Mouse (Mus musculus) Patski (cell line): ENCODE data around the gene Crlf3. TPM values are rescaled to one million over a fixed set of nuclear protein-coding genes. Genes with fewer than 3 reads are reported as not detected.
"Not testable (repeated sequence)": the region's sequence is repeated elsewhere in the genome, so short reads cannot be mapped to it uniquely, and the experiment has no call there.

Source experiments
- ATAC-seq: fragments of 100-300 bp; one replicate; pipeline ENCODE4 v1.8.0; 2021
- CTCF ChIA-PET: fragments of 350-600 bp; sonication (Branson Sonifier 250); formaldehyde crosslinking; loops from one replicate; lab custom pipeline; 2022; ENCODE audit warnings: inconsistent platforms; lab: Charles Lee
- POLR2A ChIA-PET: fragments of 350-600 bp; sonication (Branson Sonifier 250); formaldehyde crosslinking; loops from one replicate; lab custom pipeline; 2022; ENCODE audit warnings: antibody characterized with exemption, inconsistent platforms; lab: Charles Lee
- DNase-seq: peaks from one replicate; pipeline ENCODE4 v3.0.0-alpha.2; 2011; ENCODE audit warnings: low read depth, low spot score
- H3K27me3 ChIP-seq: fragments of 371-371 bp; one replicate; pipeline ENCODE4 v1.5.1; 2021
- CTCF ChIP-seq: fragments of 100-300 bp; IDR thresholded peaks from one replicate; pipeline ENCODE4 v1.5.1; 2021
- in situ Hi-C: fragments of 300-500 bp; cut with MboI; formaldehyde crosslinking; loops from 3 replicates; pipeline ENCODE4 v1.11.1; 2018; ENCODE audit warnings: low pct_unique_long_range_greater_than_20kb, mixed read lengths
- polyA plus RNA-seq: library from polyadenylated mRNA; unstranded; gene quantifications from one replicate; pipeline ENCODE4 v1.2.3, GENCODE M21; 2021

Gene Crlf3
- polyA plus RNA-seq, 1 experiment from 2014 or later: 27.9 TPM

- DNase-seq (no peak), ATAC-seq (no peak)
- in situ Hi-C loops: no loop called here
- H3K27me3 ChIP-seq: no peaks in the 10 kb centered on the region
- no peak for TF ChIP-seq CTCF
- CTCF ChIA-PET: interaction anchor here (1.3 to 1.5 kb wide), 3 partner anchors 12 to 26 kb away, joined by 3 to 4 read pairs (median 3); no protein-coding TSS in a partner anchor
- POLR2A ChIA-PET: no interaction called here
Measured at GRCm38 (mm10) chr11:80067558-80067957, 13.2 kb downstream of the Crlf3 start.

GRCm38 (mm10) chr11:80066373-80066772, 14.4 kb downstream of the Crlf3 start:
- CTCF ChIA-PET: interaction anchor here (0.9 to 1.5 kb wide), 4 partner anchors 9 to 24 kb away, joined by 3 to 4 read pairs (median 3); no protein-coding TSS in a partner anchor
- H3K27me3 ChIP-seq, ATAC-seq, POLR2A ChIA-PET, DNase-seq, in situ Hi-C loops: not testable (repeated sequence)
- peak; percentile 31 for TF ChIP-seq CTCF

DNA sequence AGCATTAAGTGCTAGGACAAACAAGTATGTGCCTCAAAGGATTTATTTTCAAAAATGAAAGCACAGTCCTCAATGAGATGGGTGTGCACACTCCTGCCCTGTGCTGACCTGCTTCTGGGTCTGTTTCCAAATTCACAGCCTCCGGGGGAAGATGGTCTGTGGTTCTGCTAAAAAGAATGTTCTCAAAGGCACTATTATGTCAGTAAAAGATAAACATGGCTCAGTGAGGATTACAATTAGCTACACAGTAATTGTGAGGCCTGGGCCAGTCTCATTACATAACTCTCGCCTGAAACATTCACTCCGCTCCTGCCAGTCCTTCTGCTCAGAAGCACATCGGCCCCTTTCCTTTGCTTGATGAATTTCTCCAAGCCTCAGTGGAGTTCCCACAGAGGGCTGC, 18.6 kb downstream of the Crlf3 start:
- in situ Hi-C loops: no loop called here
- CTCF ChIA-PET: no interaction called here
- POLR2A ChIA-PET: interaction anchor here (0.6 to 0.7 kb wide), 3 partner anchors 11 to 370 kb away, joined by 3 to 9 read pairs (median 3); no protein-coding TSS in a partner anchor
- no peaks in the 10 kb centered on the region for H3K27me3 ChIP-seq
- TF ChIP-seq CTCF: no peak
- ATAC-seq (peak; percentile 57), DNase-seq (peak; percentile 73)

DNA sequence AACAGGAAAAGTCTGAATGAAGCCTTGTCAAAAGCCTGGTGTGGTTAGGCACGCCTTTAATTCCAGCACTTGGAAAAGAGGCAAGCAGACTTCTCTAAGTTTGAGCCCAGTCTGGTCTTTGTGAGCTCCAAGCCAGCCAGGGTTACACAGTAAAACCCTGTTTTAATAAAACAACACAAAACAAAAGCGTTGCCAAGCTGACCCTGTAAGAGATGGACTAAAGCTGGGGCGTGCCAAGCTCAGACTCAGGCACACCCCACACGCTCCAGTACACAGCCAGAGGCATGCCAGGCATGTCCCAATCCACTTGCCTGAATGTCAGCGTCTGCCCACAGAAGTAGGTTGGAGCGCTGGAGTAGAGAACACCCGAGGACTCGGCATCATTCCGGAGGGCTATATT, 24.6 kb downstream of the Crlf3 start:
- CTCF ChIA-PET: interaction anchor here (1.2 to 1.7 kb wide), 3 partner anchors 11 to 31 kb away, joined by 3 to 4 read pairs (median 3); no protein-coding TSS in a partner anchor
- H3K27me3 ChIP-seq: no peaks in the 10 kb centered on the region
- ATAC-seq (peak; percentile 82), DNase-seq (no peak)
- in situ Hi-C loops: no loop called here
- POLR2A ChIA-PET: no interaction called here
- no peak for TF ChIP-seq CTCF

DNA sequence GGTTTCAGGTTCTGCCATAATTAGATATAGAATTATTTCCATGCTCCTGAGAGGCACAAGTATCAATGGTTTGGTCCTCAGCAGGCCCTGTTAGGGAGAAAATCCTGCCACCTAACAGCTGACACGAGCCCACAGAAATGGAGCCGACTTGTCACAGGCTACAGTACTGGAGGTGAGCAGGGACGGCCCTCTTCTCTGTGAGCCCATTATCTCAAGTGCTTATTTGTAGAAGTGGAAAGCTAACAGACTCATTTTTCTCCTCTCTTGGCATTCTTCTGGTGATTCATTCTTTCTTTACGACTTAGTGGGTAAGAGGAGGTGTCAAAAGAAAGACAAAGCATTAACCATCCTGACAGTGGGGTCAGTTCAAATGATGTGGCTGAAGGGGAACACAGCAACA, 26.1 kb downstream of the Crlf3 start:
- in situ Hi-C loops: no loop called here
- ChIA-PET POLR2A (no interaction called here), CTCF (interaction anchor here (1.4 to 1.7 kb wide), 2 partner anchors 12 to 32 kb away, joined by 3 to 4 read pairs; no protein-coding TSS in a partner anchor)

GRCm38 (mm10) chr11:80053171-80053570, 27.6 kb downstream of the Crlf3 start:
- no peak for ATAC-seq

More for the DNA sequence above, 26.1 kb downstream of the Crlf3 start:
- no peaks in the 10 kb centered on the region for H3K27me3 ChIP-seq
- ATAC-seq: no peak
- no peak for TF ChIP-seq CTCF
- DNase-seq: no peak

DNA sequence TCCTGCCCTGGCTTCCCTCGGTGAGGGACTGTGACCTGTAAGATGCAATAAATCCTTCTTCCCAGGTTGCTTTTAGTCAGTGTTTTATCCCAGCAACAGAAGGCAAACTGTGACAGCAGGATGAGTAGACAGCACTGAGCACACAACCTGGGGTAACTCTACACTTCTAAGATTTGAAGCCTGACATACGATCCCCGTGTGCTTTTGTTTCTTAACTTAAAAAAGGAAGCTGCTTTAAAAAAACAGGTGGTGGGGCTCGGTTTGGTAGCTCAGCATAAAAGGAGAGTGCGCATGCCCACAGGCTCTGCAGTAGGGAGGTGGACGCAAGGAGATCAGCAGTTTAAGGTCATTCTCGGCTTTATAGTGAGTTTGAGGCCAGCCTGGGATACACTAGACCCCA, 28.3 kb downstream of the Crlf3 start:
- no peak for ATAC-seq
- in situ Hi-C loops: no loop called here

More at GRCm38 (mm10) chr11:80053171-80053570, 27.6 kb downstream of the Crlf3 start:
- TF ChIP-seq CTCF: no peak
- POLR2A ChIA-PET: interaction anchor here (0.6 kb wide), 1 partner anchor 97 kb away, joined by 3 read pairs; no protein-coding TSS in a partner anchor
- in situ Hi-C loops: no loop called here
- DNase-seq: no peak
- CTCF ChIA-PET: interaction anchor here (1.8 kb wide), 1 partner anchor 11 kb away, joined by 6 read pairs; no protein-coding TSS in a partner anchor
- no peaks in the 10 kb centered on the region for H3K27me3 ChIP-seq

GRCm38 (mm10) chr11:80050088-80050487, 30.7 kb downstream of the Crlf3 start:
- ChIA-PET POLR2A (no interaction called here), CTCF (interaction anchor here (0.9 to 1.2 kb wide), 3 partner anchors 10 to 133 kb away, joined by 4 to 6 read pairs (median 4); partner anchors contain the start of gene Rnf135)
- peak; percentile 2 for TF ChIP-seq CTCF
- in situ Hi-C loops: no loop called here
- peak; percentile 68 for DNase-seq
- ATAC-seq: peak; percentile 61
- H3K27me3 ChIP-seq: no peaks in the 10 kb centered on the region

More for the DNA sequence above, 28.3 kb downstream of the Crlf3 start:
- POLR2A ChIA-PET: interaction anchor here (0.6 kb wide), 2 partner anchors 33 to 98 kb away, joined by 3 read pairs; no protein-coding TSS in a partner anchor
- no peak for TF ChIP-seq CTCF
- no peak for DNase-seq
- H3K27me3 ChIP-seq: no peaks in the 10 kb centered on the region
- CTCF ChIA-PET: interaction anchor here (1.8 kb wide), 1 partner anchor 10 kb away, joined by 6 read pairs; no protein-coding TSS in a partner anchor

GRCm38 (mm10) chr11:80046856-80047255, 33.9 kb downstream of the Crlf3 start:
- no peak for TF ChIP-seq CTCF
- in situ Hi-C loops: no loop called here
- ATAC-seq (no peak), DNase-seq (no peak)
- H3K27me3 ChIP-seq: no peaks in the 10 kb centered on the region
- ChIA-PET POLR2A (interaction anchor here (0.7 kb wide), 1 partner anchor 170 kb away, joined by 3 read pairs; no protein-coding TSS in a partner anchor), CTCF (interaction anchor here (1.3 kb wide), 1 partner anchor 13 kb away, joined by 3 read pairs; no protein-coding TSS in a partner anchor)

- TF ChIP-seq CTCF: no peak
- H3K27me3 ChIP-seq: no peaks in the 10 kb centered on the region
- no peak for ATAC-seq
- ChIA-PET POLR2A (interaction anchor here (1.1 kb wide), 1 partner anchor 37 kb away, joined by 3 read pairs; the partner anchor contains the start of gene Crlf3), CTCF (interaction anchor here (1.1 to 2.6 kb wide), 6 partner anchors 9 to 140 kb away, joined by 3 to 12 read pairs (median 5); partner anchors contain the start of gene Rnf135)
- DNase-seq: no peak
- in situ Hi-C loops: loop anchor here (5.0 kb wide), 2 partner anchors 39 to 149 kb away; partner anchors contain the start of gene Crlf3
Measured at GRCm38 (mm10) chr11:80043419-80043817, 37.4 kb downstream of the Crlf3 start.
